Mouse (Mus musculus) ES-Bruce4 (cell line): ENCODE measurements around the gene Kcnk1.

Source experiments
- CTCF ChIP-seq: IDR thresholded peaks from one replicate; pipeline ENCODE4 v1.8.1; 2011; ENCODE audit warnings: low read depth, low read length
- POLR2A ChIP-seq: IDR thresholded peaks from one replicate; pipeline ENCODE4 v1.8.1; 2011; ENCODE audit warnings: low read length; ENCODE audit not compliant: insufficient read depth

GRCm38 (mm10) chr8:126074111-126074510, 79.1 kb downstream of the Kcnk1 start:
- no peak for TF ChIP-seq POLR2A
- TF ChIP-seq CTCF: no peak
